Mouse (Mus musculus) CD4-positive helper T cell, adult 2 months (primary cell): ENCODE measurements at regions not wholly inside any gene's neighbourhood (a gene's known extent, or its start where the extent isn't known, plus 50 kb on each side); places are given as distances from the start of the nearest gene placed in this dataset.

Experiments
- DNase-seq: peaks from one replicate; pipeline ENCODE4 v3.0.0-alpha.2; 2012; ENCODE audit warnings: low read depth, missing footprints, low spot score

- DNase-seq, result no peak
Observed at GRCm38 (mm10) chr4:142865593-142865992, 347.2 kb downstream of the Prdm2 start.

- no peak for DNase-seq
Observed at GRCm38 (mm10) chr4:142863939-142864338, 348.9 kb downstream of the Prdm2 start.

- no peak for DNase-seq
Observed at GRCm38 (mm10) chr4:142860441-142860840, 352.4 kb downstream of the Prdm2 start.

- no peak for DNase-seq
Observed at GRCm38 (mm10) chr4:142856626-142857025, 356.2 kb downstream of the Prdm2 start.

- DNase-seq, result no peak
Observed at GRCm38 (mm10) chr4:142855635-142856034, 357.2 kb downstream of the Prdm2 start.

GRCm38 (mm10) chr4:142853924-142854323 lies 358.9 kb downstream of the Prdm2 start:
- no peak for DNase-seq

GRCm38 (mm10) chr4:142845066-142845696 lies 367.6 kb downstream of the Prdm2 start:
- DNase-seq, result no peak

- DNase-seq, result no peak
Observed at GRCm38 (mm10) chr4:142839540-142839939, 373.3 kb downstream of the Prdm2 start.

- DNase-seq, result no peak
Observed at GRCm38 (mm10) chr4:142838363-142838964, 374.3 kb downstream of the Prdm2 start.

- DNase-seq, result no peak
Observed at GRCm38 (mm10) chr4:142837636-142838035, 375.2 kb downstream of the Prdm2 start.

GRCm38 (mm10) chr4:142829711-142830110 lies 383.1 kb downstream of the Prdm2 start:
- no peak for DNase-seq

- DNase-seq, result no peak
Observed at GRCm38 (mm10) chr4:142828969-142829368, 383.8 kb downstream of the Prdm2 start.

- no peak for DNase-seq
Observed at GRCm38 (mm10) chr4:142826250-142826893, 386.4 kb downstream of the Prdm2 start.

- no peak for DNase-seq
Observed at GRCm38 (mm10) chr4:142825786-142826185, 387.0 kb downstream of the Prdm2 start.

- DNase-seq, result no peak
Observed at GRCm38 (mm10) chr4:142818440-142818839, 394.4 kb downstream of the Prdm2 start.

- DNase-seq, result no peak
Observed at GRCm38 (mm10) chr4:142816986-142817385, 395.8 kb downstream of the Prdm2 start.

- no peak for DNase-seq
Observed at GRCm38 (mm10) chr4:142803819-142804218, 409.0 kb downstream of the Prdm2 start.

- DNase-seq, result no peak
Observed at GRCm38 (mm10) chr4:142799291-142799690, 413.5 kb downstream of the Prdm2 start.

GRCm38 (mm10) chr4:142798834-142799233 lies 414.0 kb downstream of the Prdm2 start:
- DNase-seq, result no peak

GRCm38 (mm10) chr4:142792606-142792970 lies 420.2 kb downstream of the Prdm2 start:
- DNase-seq, result no peak

GRCm38 (mm10) chr4:142791823-142792605 lies 420.8 kb downstream of the Prdm2 start:
- no peak for DNase-seq

- no peak for DNase-seq
Observed at GRCm38 (mm10) chr4:142789048-142789447, 423.7 kb downstream of the Prdm2 start.
